Mouse (Mus musculus) midbrain, embryonic 15.5 days (tissue): ENCODE data around the gene Cacna1c. TPM values are rescaled to one million over a fixed set of nuclear protein-coding genes. Genes with fewer than 3 reads are reported as not detected.

ENCODE experiments used
- ATAC-seq: fragments of 200-750 bp; cut with Nextera tagmentation; replicated peaks from 2 replicates; pipeline ENCODE4 v1.8.0; 2017; ENCODE audit warnings: moderate TSS enrichment
- H3K27ac ChIP-seq: fragments of 300-500 bp; sonication (generic); 2 replicates; pipeline ENCODE4 v1.5.1; 2015; ENCODE audit warnings: mild to moderate bottlenecking, inconsistent platforms
- H3K27me3 ChIP-seq: fragments of 300-500 bp; sonication (generic); replicated peaks from 2 replicates; pipeline ENCODE4 v1.6.1; 2015; ENCODE audit warnings: inconsistent platforms
- H3K36me3 ChIP-seq: fragments of 300-500 bp; sonication (generic); replicated peaks from 2 replicates; pipeline ENCODE4 v1.6.1; 2015; ENCODE audit warnings: inconsistent platforms
- H3K4me1 ChIP-seq: fragments of 300-500 bp; sonication (generic); 2 replicates; pipeline ENCODE4 v1.6.1; 2015; ENCODE audit warnings: inconsistent platforms
- H3K4me2 ChIP-seq: fragments of 300-500 bp; sonication (generic); 2 replicates; pipeline ENCODE4 v1.6.1; 2015; ENCODE audit warnings: inconsistent platforms, mild to moderate bottlenecking, moderate library complexity
- H3K4me3 ChIP-seq: fragments of 300-500 bp; sonication (generic); 2 replicates; pipeline ENCODE4 v1.5.1; 2015; ENCODE audit warnings: mild to moderate bottlenecking, inconsistent platforms
- H3K9ac ChIP-seq: fragments of 300-500 bp; sonication (generic); 2 replicates; pipeline ENCODE4 v1.6.1; 2015; ENCODE audit warnings: mild to moderate bottlenecking, inconsistent platforms
- H3K9me3 ChIP-seq: fragments of 300-500 bp; sonication (generic); 2 replicates; pipeline ENCODE4 v1.6.1; 2016; ENCODE audit warnings: inconsistent platforms
- WGBS: fragments of 180-500 bp; shearing (Covaris S2); methylation state at CpG from one replicate; pipeline ENCODE4 v1.1.7; 2015; ENCODE audit warnings: mixed read lengths; 5-methylcytosine and 5-hydroxymethylcytosine counted together
- polyA plus RNA-seq: library from polyadenylated mRNA; unstranded; fragments of >200 nt; fragmentation: Nextera tagmentation; extraction: Ambion mirVana; gene quantifications from 2 replicates; pipeline ENCODE4 v1.2.1, GENCODE M21; 2015

Cacna1c gene
- polyA plus RNA-seq, 1 experiment from 2014 or later = 7.9 TPM

DNA sequence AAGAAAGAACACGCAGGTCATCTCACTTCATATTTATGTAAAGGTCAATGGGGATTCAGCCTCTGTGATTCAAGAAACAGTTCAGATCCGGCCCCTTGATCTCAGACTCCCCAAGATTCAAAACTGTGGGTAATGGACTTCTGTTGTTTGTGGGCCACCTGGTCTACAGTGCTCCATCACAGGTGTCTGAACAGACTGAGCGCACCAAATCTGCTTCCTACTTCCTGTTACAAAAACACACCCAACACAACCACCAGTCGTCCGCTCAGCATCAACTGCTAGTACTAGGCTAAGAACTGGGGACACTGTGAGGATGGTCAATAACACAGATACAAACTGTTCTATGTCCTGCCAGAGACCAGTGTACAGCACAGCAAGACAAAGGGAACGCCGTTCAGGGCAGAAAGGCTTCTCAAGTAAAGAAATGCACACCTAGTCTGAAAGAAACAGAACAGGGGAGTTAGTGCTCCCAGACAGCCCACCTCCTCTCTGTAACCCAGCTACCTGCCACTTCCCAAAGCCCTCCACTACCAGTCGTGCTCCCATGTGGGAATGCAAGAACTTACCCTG, 212.7 kb downstream of the Cacna1c start:
- H3K27me3 ChIP-seq = no peaks in the 10 kb centered on the region
- ATAC-seq = no peak
- no peaks in the 10 kb centered on the region for H3K9me3 ChIP-seq
- H3K36me3 ChIP-seq = no peaks in the 10 kb centered on the region
- no peak overlapping the region for H3K4me2 ChIP-seq
- peaks cover 20% of the 10 kb centered on the region for H3K4me1 ChIP-seq
- 89% methylated on average over 8 of the region's 8 CpGs for WGBS
- H3K4me3 ChIP-seq = no peak overlapping the region
- no peak overlapping the region for H3K27ac ChIP-seq
- H3K9ac ChIP-seq = no peak overlapping the region

DNA sequence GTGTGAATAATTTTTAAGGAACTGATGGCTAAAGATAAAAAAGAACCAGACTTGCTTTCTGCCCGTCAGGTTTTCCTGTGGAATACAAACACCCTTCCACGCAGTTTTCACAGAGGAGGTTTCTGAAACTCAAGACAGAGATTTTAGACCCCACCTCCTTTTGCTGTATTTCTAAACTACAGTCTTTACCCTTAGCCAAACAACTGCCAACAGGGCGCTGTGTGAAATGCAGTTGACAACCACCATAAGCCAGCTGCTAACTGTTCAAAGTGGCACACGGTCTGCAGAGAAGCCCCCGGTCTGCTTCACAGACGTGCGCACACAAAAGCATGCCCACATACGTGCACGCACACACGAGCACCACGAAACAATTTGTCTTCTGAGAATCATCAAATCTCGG, 216.0 kb downstream of the Cacna1c start:
- Histone ChIP-seq H3K9me3 (no peaks in the 10 kb centered on the region), H3K4me2 (no peak overlapping the region), H3K4me1 (peaks cover 47% of the 10 kb centered on the region), H3K27ac (no peak overlapping the region), H3K36me3 (no peaks in the 10 kb centered on the region), H3K4me3 (no peak overlapping the region), H3K27me3 (no peaks in the 10 kb centered on the region), H3K9ac (no peak overlapping the region)
- WGBS = 74% methylated on average over 12 of the region's 12 CpGs
- ATAC-seq = no peak

DNA sequence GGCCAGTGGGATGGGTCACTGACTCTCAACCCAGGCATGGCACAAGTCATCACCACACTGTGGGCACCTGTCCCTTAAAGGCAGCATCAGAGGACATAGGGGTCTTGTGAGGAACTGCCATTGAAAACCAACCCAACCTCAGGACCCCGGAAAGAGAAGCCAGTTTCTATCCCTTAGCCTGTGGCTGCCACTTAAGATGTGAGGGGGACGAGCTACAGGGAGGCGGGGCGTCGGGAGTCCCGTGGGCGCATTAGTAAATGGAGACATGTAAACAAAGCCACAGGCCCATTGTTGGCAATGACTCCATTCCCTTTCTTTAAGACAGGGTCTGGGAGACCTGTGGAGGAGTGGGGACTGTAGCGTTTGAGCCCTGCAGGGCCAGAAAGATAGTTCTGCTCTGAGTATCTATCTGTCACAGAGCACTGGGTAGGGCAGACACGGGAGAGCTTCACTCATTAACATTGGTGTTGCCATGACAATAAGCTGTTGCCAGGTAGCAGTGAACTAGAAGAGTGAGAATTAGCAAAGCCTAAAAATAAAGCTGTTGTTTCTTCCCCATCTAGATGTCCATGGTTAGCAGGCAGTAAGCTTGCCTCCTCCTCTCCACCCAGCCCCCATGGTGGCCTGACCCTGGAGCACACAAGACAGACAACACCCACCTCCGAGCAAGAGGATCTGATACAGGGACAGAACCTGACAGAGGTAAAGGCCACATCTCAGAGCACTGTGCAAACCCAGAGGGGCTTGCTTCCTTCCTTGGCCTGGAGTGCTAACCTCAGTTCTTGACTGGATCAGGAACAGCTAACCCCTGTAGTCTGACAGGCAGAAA, 218.6 kb downstream of the Cacna1c start:
- Histone ChIP-seq H3K4me2 (peak overlapping the region; percentile 35), H3K36me3 (no peaks in the 10 kb centered on the region), H3K27me3 (no peaks in the 10 kb centered on the region), H3K9me3 (no peaks in the 10 kb centered on the region), H3K27ac (peak overlapping the region; percentile 86), H3K4me1 (peaks cover 36% of the 10 kb centered on the region), H3K4me3 (no peak overlapping the region), H3K9ac (no peak overlapping the region)
- peak; percentile 94 for ATAC-seq
- WGBS = 10% methylated on average over 10 of the region's 10 CpGs

DNA sequence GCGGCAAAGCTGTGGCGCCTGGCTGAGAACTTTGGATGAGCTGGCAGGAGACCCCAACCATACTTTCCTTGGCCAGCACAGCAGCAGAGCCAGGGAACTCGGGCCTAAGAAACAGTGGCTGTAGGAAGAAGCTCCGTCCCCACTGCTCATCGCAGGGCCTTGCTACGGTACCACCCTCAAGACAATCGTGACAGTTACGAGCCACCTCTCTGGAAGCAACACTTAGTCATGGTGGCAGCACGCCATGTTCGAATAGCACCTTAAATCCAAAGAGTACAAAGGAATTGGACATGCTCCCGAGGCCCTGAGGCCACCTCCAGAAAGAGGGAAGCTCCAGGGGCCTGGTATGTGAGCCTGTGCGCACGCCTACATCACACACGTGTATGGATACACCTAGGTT, 219.6 kb downstream of the Cacna1c start:
- no peaks in the 10 kb centered on the region for H3K36me3 ChIP-seq
- WGBS = 83% methylated on average over 14 of the region's 14 CpGs
- ATAC-seq = no peak
- no peak overlapping the region for H3K4me3 ChIP-seq
- no peak overlapping the region for H3K9ac ChIP-seq
- H3K27me3 ChIP-seq = no peaks in the 10 kb centered on the region
- H3K27ac ChIP-seq = peak overlapping the region; percentile 86
- peaks cover 36% of the 10 kb centered on the region for H3K4me1 ChIP-seq
- no peak overlapping the region for H3K4me2 ChIP-seq
- no peaks in the 10 kb centered on the region for H3K9me3 ChIP-seq

GRCm38 (mm10) chr6:118971844-118972531, 224.2 kb downstream of the Cacna1c start:
- Histone ChIP-seq H3K27me3 (no peaks in the 10 kb centered on the region), H3K9ac (no peak overlapping the region), H3K4me1 (peaks cover 11% of the 10 kb centered on the region), H3K27ac (no peak overlapping the region), H3K36me3 (no peaks in the 10 kb centered on the region), H3K4me2 (no peak overlapping the region), H3K9me3 (no peaks in the 10 kb centered on the region), H3K4me3 (no peak overlapping the region)
- 58% methylated on average over 9 of the region's 10 CpGs for WGBS
- no peak for ATAC-seq

DNA sequence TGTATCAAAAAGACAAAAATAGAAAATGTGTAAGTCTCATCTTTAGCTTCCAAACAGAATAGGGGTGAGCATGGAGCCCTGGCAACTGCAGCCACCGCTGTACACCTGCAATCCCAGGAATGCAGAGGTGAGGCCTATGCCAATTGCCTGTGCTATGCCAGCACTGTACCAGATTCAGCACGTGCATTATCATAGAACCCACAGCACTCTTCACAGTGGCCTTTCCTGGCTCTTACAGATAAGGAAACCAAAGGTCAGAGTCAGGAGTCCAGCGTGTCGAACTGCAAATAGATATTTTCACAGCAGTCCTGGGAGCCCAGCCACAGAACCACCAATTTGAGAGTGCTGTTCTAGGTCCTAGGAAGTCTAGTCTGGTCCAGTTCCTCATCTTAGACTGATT, 227.4 kb downstream of the Cacna1c start:
- Histone ChIP-seq H3K4me2 (no peak overlapping the region), H3K9ac (no peak overlapping the region), H3K9me3 (no peaks in the 10 kb centered on the region), H3K27ac (no peak overlapping the region), H3K4me3 (no peak overlapping the region), H3K4me1 (peaks cover 7% of the 10 kb centered on the region; the same call in 1 of the 2 replicates), H3K36me3 (no peaks in the 10 kb centered on the region), H3K27me3 (no peaks in the 10 kb centered on the region)
- no peak for ATAC-seq
- 84% methylated on average over 4 of the region's 4 CpGs for WGBS

- H3K9me3 ChIP-seq = no peaks in the 10 kb centered on the region
- 73% methylated on average over 4 of the region's 4 CpGs for WGBS
- H3K9ac ChIP-seq = no peak overlapping the region
- no peak for ATAC-seq
- no peak overlapping the region for H3K27ac ChIP-seq
- no peak overlapping the region for H3K4me2 ChIP-seq
- no peaks in the 10 kb centered on the region for H3K27me3 ChIP-seq
- no peaks in the 10 kb centered on the region for H3K36me3 ChIP-seq
- no peak overlapping the region for H3K4me3 ChIP-seq
- H3K4me1 ChIP-seq = peaks cover 15% of the 10 kb centered on the region
These were observed 229.3 kb downstream of the Cacna1c start for GRCm38 (mm10) chr6:118966904-118967303.

DNA sequence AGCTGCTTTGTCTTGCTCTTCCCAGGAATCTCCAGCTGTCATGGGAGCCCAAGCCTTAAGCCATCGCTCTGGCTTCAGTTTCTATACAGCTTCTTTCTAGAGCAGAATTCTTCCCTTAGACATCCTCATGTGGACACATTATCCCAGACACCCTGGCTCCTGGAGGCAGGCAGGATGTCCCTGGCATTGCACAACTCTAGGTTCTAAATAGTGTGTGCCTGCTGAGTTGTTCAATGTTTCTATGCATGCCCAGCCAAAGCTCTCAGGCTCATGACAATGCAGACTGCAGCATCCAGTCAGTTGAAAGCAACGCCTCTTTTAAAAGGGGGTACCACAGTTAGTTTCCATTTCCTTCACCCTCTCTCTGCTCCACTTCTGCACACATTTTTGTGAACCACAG, 230.6 kb downstream of the Cacna1c start:
- Histone ChIP-seq H3K36me3 (no peaks in the 10 kb centered on the region), H3K27ac (no peak overlapping the region), H3K27me3 (no peaks in the 10 kb centered on the region), H3K4me2 (no peak overlapping the region), H3K9ac (no peak overlapping the region), H3K9me3 (no peaks in the 10 kb centered on the region), H3K4me3 (no peak overlapping the region), H3K4me1 (peaks cover 15% of the 10 kb centered on the region)
- WGBS = 57% methylated on average over 2 of the region's 2 CpGs
- no peak for ATAC-seq

DNA sequence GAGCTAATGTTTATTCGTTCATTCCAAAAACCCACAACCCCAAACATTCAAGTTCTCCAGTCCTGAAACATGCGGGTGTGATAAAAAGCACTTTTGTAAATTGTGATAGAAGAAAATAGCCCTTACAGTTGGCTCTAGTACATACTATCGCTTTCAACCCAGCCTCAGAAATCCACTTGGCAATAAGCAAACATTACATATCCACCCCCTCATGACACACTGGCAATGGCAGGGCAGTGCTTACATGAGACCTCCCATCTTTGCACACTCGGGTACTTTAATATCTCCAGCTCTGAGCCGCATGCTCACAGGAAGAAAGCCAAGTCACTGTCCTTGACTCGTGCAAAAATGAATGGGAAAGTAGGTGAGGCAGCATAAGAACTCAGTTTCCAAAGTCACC, 232.4 kb downstream of the Cacna1c start:
- Histone ChIP-seq H3K4me1 (peaks cover 15% of the 10 kb centered on the region), H3K4me3 (no peak overlapping the region), H3K27me3 (no peaks in the 10 kb centered on the region), H3K36me3 (no peaks in the 10 kb centered on the region), H3K27ac (no peak overlapping the region), H3K9me3 (no peaks in the 10 kb centered on the region), H3K9ac (no peak overlapping the region), H3K4me2 (no peak overlapping the region)
- ATAC-seq = no peak
- 82% methylated on average over 6 of the region's 6 CpGs for WGBS

DNA sequence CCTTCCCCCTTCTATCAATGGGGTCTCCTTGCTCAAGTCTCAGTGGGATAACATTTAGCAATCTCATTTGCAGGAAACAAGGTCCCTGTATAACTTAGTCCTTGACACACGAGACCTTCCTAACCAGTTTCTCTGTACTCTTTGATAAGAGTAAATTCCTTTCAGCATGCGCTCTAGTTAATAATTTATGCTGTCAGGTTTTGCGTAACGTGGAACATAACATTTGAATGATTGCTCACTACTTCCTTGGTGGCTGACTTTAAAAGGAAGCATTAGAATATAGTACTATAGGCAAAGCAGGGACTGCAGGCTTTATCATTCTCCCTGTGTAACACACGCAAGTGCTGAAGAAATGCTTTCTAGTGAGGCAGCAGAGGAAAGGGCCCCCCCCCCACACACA, 232.9 kb downstream of the Cacna1c start:
- WGBS = 58% methylated on average over 5 of the region's 5 CpGs
- H3K27me3 ChIP-seq = no peaks in the 10 kb centered on the region
- peaks cover 15% of the 10 kb centered on the region for H3K4me1 ChIP-seq
- no peaks in the 10 kb centered on the region for H3K36me3 ChIP-seq
- H3K9ac ChIP-seq = no peak overlapping the region
- H3K27ac ChIP-seq = no peak overlapping the region; the same call in 1 of the 2 replicates
- H3K9me3 ChIP-seq = no peaks in the 10 kb centered on the region
- H3K4me3 ChIP-seq = no peak overlapping the region
- no peak for ATAC-seq
- no peak overlapping the region for H3K4me2 ChIP-seq

GRCm38 (mm10) chr6:118958529-118958928, 237.7 kb downstream of the Cacna1c start:
- Histone ChIP-seq H3K9ac (no peak overlapping the region), H3K4me3 (no peak overlapping the region), H3K4me1 (peaks cover 8% of the 10 kb centered on the region; the same call in 1 of the 2 replicates), H3K27me3 (no peaks in the 10 kb centered on the region), H3K27ac (no peak overlapping the region), H3K9me3 (no peaks in the 10 kb centered on the region), H3K4me2 (no peak overlapping the region), H3K36me3 (no peaks in the 10 kb centered on the region)
- ATAC-seq = no peak
- WGBS = 94% methylated on average over 9 of the region's 9 CpGs

- H3K9ac ChIP-seq = no peak overlapping the region
- H3K27ac ChIP-seq = no peak overlapping the region
- H3K4me2 ChIP-seq = no peak overlapping the region
- no peaks in the 10 kb centered on the region for H3K4me1 ChIP-seq
- ATAC-seq = no peak
- no peaks in the 10 kb centered on the region for H3K27me3 ChIP-seq
- H3K9me3 ChIP-seq = no peaks in the 10 kb centered on the region
- WGBS = 87% methylated on average over 4 of the region's 4 CpGs
- no peak overlapping the region for H3K4me3 ChIP-seq
- no peaks in the 10 kb centered on the region for H3K36me3 ChIP-seq
These were observed 240.0 kb downstream of the Cacna1c start for GRCm38 (mm10) chr6:118956234-118956633.
